Mouse (Mus musculus) cerebellum, postnatal 4 days (tissue): Measurements from ENCODE around the gene Slc2a10.

Experiments used
- DNase-seq, 2 experiments: peaks; one replicate each; pipeline ENCODE4 v3.0.0; 2022; ENCODE audit warnings: low spot score in 2 of 2, mixed read lengths in 1 of 2

The Slc2a10 gene

GRCm38 (mm10) chr2:165559506-165560235 lies 56.1 kb downstream of the Slc2a10 start:
- no peak for DNase-seq

- DNase-seq, result no peak
These were observed 58.3 kb downstream of the Slc2a10 start for GRCm38 (mm10) chr2:165561861-165562260.

GRCm38 (mm10) chr2:165563298-165564058 lies 59.9 kb downstream of the Slc2a10 start:
- DNase-seq, result peak in 1 of 2 experiments; percentile 67

GRCm38 (mm10) chr2:165564101-165564500 lies 60.5 kb downstream of the Slc2a10 start:
- DNase-seq, result no peak

GRCm38 (mm10) chr2:165564620-165565019 lies 61.0 kb downstream of the Slc2a10 start:
- DNase-seq, result no peak

- no peak for DNase-seq
These were observed 63.3 kb downstream of the Slc2a10 start for GRCm38 (mm10) chr2:165566898-165567297.

- DNase-seq, result no peak
These were observed 64.2 kb downstream of the Slc2a10 start for GRCm38 (mm10) chr2:165567820-165568219.

GRCm38 (mm10) chr2:165568911-165569310 lies 65.3 kb downstream of the Slc2a10 start:
- no peak for DNase-seq
